Mouse (Mus musculus) limb, embryonic 11.5 days (tissue): ENCODE results near the gene Ing2. TPM values are rescaled to one million over a fixed set of nuclear protein-coding genes. Genes with fewer than 3 reads are reported as not detected.

Source experiments
- ATAC-seq: fragments of 200-750 bp; cut with Nextera tagmentation; 2 replicates; pipeline ENCODE4 v1.8.0; 2017; ENCODE audit warnings: low read depth; ENCODE audit not compliant: insufficient number of reproducible peaks, low FRiP score, low TSS enrichment
- DNase-seq: peaks from one replicate; pipeline ENCODE4 v3.0.0-alpha.2; 2015; ENCODE audit warnings: low spot score
- H3K27ac ChIP-seq: fragments of 300-500 bp; sonication (generic); replicated peaks from 2 replicates; pipeline ENCODE4 v1.5.1; 2014; ENCODE audit warnings: low read depth, mild to moderate bottlenecking, low read length
- H3K27me3 ChIP-seq: fragments of 300-500 bp; sonication (generic); 2 replicates; pipeline ENCODE4 v1.6.1; 2014; ENCODE audit warnings: mild to moderate bottlenecking, low read length, mixed read lengths; ENCODE audit not compliant: control insufficient read depth, insufficient read depth
- H3K36me3 ChIP-seq: fragments of 300-500 bp; sonication (generic); 2 replicates; pipeline ENCODE4 v1.6.1; 2014; ENCODE audit warnings: mild to moderate bottlenecking, low read length, moderate library complexity, mixed read lengths; ENCODE audit not compliant: control insufficient read depth, insufficient read depth
- H3K4me1 ChIP-seq: fragments of 300-500 bp; sonication (generic); 2 replicates; pipeline ENCODE4 v1.6.1; 2014; ENCODE audit warnings: low read length, mixed read lengths; ENCODE audit not compliant: control insufficient read depth, insufficient read depth
- H3K4me2 ChIP-seq: fragments of 300-500 bp; sonication (generic); 2 replicates; pipeline ENCODE4 v1.6.1; 2014; ENCODE audit warnings: low read depth, mild to moderate bottlenecking, moderate library complexity; ENCODE audit not compliant: severe bottlenecking
- H3K4me3 ChIP-seq: fragments of 300-500 bp; sonication (generic); 2 replicates; pipeline ENCODE4 v1.5.1; 2014; ENCODE audit warnings: low read depth, low read length
- H3K9ac ChIP-seq: fragments of 300-500 bp; sonication (generic); 2 replicates; pipeline ENCODE4 v1.6.1; 2014; ENCODE audit warnings: mild to moderate bottlenecking, low read length
- H3K9me3 ChIP-seq: fragments of 300-500 bp; sonication (generic); 2 replicates; pipeline ENCODE4 v1.6.1; 2016; ENCODE audit warnings: low read length; ENCODE audit not compliant: control insufficient read depth
- WGBS: fragments of 180-500 bp; shearing (Covaris S2); extraction: QIAGEN DNeasy Blood & Tissue Kit; methylation state at CpG from one replicate; pipeline ENCODE4 v1.1.7; 2014; 5-methylcytosine and 5-hydroxymethylcytosine counted together
- polyA plus RNA-seq: library from polyadenylated mRNA; unstranded; fragments of >200 nt; fragmentation: Nextera tagmentation; extraction: Ambion mirVana; gene quantifications from 2 replicates; pipeline ENCODE4 v1.2.1, GENCODE M21; 2014

Gene Ing2
- polyA plus RNA-seq, 1 experiment from 2014 or later: 12.1 TPM

- H3K4me2 ChIP-seq: no peak overlapping the region
- H3K27me3 ChIP-seq: no peaks in the 10 kb centered on the region
- H3K27ac ChIP-seq: no peak overlapping the region
- ATAC-seq (no peak), DNase-seq (no peak)
- 86% methylated on average over 8 of the region's 8 CpGs for WGBS
- no peaks in the 10 kb centered on the region for H3K36me3 ChIP-seq
- H3K4me1 ChIP-seq: no peaks in the 10 kb centered on the region
- no peaks in the 10 kb centered on the region for H3K9me3 ChIP-seq
- H3K4me3 ChIP-seq: no peak overlapping the region
- no peak overlapping the region for H3K9ac ChIP-seq
Observed at GRCm38 (mm10) chr8:47664231-47664785, 11.0 kb downstream of the Ing2 start.

GRCm38 (mm10) chr8:47663201-47663600 is 12.2 kb downstream of the Ing2 start:
- H3K9me3 ChIP-seq: no peaks in the 10 kb centered on the region
- 79% methylated on average over 5 of the region's 5 CpGs for WGBS

DNA sequence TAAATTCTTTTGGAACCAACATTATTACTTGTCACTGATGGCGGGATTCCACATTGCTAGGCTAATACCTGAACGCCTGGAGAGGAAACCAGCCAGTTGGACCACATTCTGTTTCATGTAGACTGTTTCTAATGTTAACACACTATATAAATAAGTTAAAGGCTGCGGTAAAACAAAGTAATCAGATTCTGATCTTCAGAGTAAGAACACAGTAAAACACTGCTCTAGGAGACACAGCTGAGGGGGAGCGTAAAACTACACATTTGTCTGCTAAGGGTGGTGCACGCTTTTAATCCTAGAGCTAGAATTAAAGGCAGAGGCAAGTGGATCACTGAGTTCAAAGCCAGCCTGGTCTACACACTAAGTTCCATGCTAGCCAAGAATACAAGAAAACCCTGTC is 12.6 kb downstream of the Ing2 start:
- no peak for DNase-seq
- 90% methylated on average over 5 of the region's 5 CpGs for WGBS
- ATAC-seq: no peak
- Histone ChIP-seq H3K9me3 (no peaks in the 10 kb centered on the region), H3K4me1 (no peaks in the 10 kb centered on the region), H3K36me3 (no peaks in the 10 kb centered on the region), H3K27me3 (no peaks in the 10 kb centered on the region), H3K9ac (no peak overlapping the region), H3K27ac (no peak overlapping the region), H3K4me3 (no peak overlapping the region), H3K4me2 (no peak overlapping the region)

More at GRCm38 (mm10) chr8:47663201-47663600, 12.2 kb downstream of the Ing2 start:
- ATAC-seq (no peak), DNase-seq (no peak)
- H3K9ac ChIP-seq: no peak overlapping the region
- H3K4me2 ChIP-seq: no peak overlapping the region
- no peaks in the 10 kb centered on the region for H3K4me1 ChIP-seq
- H3K27ac ChIP-seq: no peak overlapping the region
- H3K4me3 ChIP-seq: no peak overlapping the region
- no peaks in the 10 kb centered on the region for H3K36me3 ChIP-seq
- H3K27me3 ChIP-seq: no peaks in the 10 kb centered on the region

DNA sequence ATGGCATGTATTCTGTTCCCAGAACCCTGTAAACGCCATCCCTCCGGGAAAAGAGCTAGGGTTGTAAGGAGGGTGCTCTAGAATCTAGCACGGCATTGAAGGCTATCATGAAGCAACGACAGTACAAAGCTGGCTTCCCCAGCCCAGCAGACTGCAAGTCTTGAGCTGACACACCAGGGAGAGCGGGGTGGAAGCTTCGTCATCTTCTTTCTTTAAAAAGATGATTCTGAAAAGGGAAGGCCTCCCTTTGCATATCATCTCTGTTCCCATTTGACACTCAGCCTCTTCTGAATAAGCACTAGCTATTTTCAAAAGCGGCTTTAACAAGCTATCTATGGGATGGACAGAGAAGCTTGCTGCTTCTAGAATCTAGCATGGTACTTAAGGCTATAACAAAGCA is 15.0 kb downstream of the Ing2 start:
- Histone ChIP-seq H3K4me2 (no peak overlapping the region), H3K9me3 (no peaks in the 10 kb centered on the region), H3K27ac (no peak overlapping the region), H3K36me3 (no peaks in the 10 kb centered on the region), H3K27me3 (no peaks in the 10 kb centered on the region), H3K9ac (no peak overlapping the region), H3K4me1 (no peaks in the 10 kb centered on the region), H3K4me3 (no peak overlapping the region)
- no peak for DNase-seq
- no peak for ATAC-seq
- WGBS: 87% methylated on average over 7 of the region's 7 CpGs

DNA sequence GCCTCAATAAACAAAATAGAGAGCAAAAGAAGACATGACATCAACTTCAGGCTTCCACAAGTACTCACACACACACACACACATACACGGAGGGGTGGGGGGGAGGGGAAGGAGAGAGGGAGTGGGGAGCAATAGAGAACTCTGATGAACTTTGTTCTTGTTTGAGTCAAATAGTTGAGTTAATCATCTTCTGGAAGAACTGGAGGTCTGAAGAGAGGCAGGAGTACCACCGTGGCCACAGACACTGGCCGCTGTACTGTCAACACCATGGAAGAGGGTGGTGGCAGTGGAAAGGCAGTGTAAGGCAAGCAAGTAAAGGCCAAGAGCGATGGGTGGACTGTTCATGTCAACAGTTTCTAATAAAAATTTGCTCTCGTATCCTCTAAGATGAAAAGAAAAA is 15.9 kb downstream of the Ing2 start:
- H3K9ac ChIP-seq: no peak overlapping the region
- no peak overlapping the region for H3K4me3 ChIP-seq
- H3K9me3 ChIP-seq: no peaks in the 10 kb centered on the region
- H3K27ac ChIP-seq: no peak overlapping the region
- H3K36me3 ChIP-seq: no peaks in the 10 kb centered on the region
- H3K4me1 ChIP-seq: no peaks in the 10 kb centered on the region
- ATAC-seq (no peak), DNase-seq (no peak)
- 87% methylated on average over 5 of the region's 5 CpGs for WGBS
- no peaks in the 10 kb centered on the region for H3K27me3 ChIP-seq
- no peak overlapping the region for H3K4me2 ChIP-seq

- DNase-seq (no peak), ATAC-seq (no peak)
- 63% methylated on average over 3 of the region's 3 CpGs for WGBS
- Histone ChIP-seq H3K9me3 (no peaks in the 10 kb centered on the region), H3K4me1 (no peaks in the 10 kb centered on the region), H3K9ac (no peak overlapping the region), H3K4me3 (no peak overlapping the region), H3K4me2 (no peak overlapping the region), H3K27me3 (no peaks in the 10 kb centered on the region), H3K27ac (no peak overlapping the region), H3K36me3 (no peaks in the 10 kb centered on the region)
Observed at GRCm38 (mm10) chr8:47654406-47654805, 20.9 kb downstream of the Ing2 start.

DNA sequence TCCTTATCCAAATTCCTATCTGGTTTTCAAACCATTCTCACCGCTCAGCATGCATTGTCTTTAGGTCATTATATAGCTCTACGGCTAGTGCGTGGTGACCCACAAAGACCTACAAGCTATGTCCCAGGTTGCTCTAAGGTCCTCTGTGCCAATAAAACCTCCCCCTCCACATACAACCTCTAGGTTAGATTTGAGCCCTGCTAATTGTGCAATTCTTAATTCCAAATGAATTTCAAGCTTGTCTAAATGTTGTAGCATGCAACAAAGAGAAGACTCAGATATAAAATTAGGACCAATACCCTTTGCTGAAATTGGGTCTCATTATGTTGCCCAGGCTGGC is 22.6 kb downstream of the Ing2 start:
- DNase-seq: no peak
- WGBS: 95% methylated on average over 3 of the region's 3 CpGs
- Histone ChIP-seq H3K27ac (no peak overlapping the region), H3K4me2 (no peak overlapping the region), H3K36me3 (no peaks in the 10 kb centered on the region), H3K27me3 (no peaks in the 10 kb centered on the region), H3K9me3 (no peaks in the 10 kb centered on the region), H3K9ac (no peak overlapping the region), H3K4me3 (no peak overlapping the region), H3K4me1 (no peaks in the 10 kb centered on the region)
- no peak for ATAC-seq

GRCm38 (mm10) chr8:47651913-47652736 is 23.2 kb downstream of the Ing2 start:
- H3K4me3 ChIP-seq: no peak overlapping the region
- no peak overlapping the region for H3K4me2 ChIP-seq
- ATAC-seq (no peak), DNase-seq (no peak)
- H3K9ac ChIP-seq: no peak overlapping the region
- H3K4me1 ChIP-seq: no peaks in the 10 kb centered on the region
- H3K27me3 ChIP-seq: no peaks in the 10 kb centered on the region
- H3K36me3 ChIP-seq: no peaks in the 10 kb centered on the region
- 91% methylated on average over 13 of the region's 13 CpGs for WGBS
- no peaks in the 10 kb centered on the region for H3K9me3 ChIP-seq
- H3K27ac ChIP-seq: no peak overlapping the region
